Mouse (Mus musculus) heart, postnatal 0 days (tissue): Measurements from ENCODE around the gene Rbfox2. TPM values are rescaled to one million over a fixed set of nuclear protein-coding genes. Genes with fewer than 3 reads are reported as not detected.

Experiments
- ATAC-seq: fragments of 200-750 bp; cut with Nextera tagmentation; 2 replicates; pipeline ENCODE4 v1.8.0; 2017; ENCODE audit warnings: low read depth, moderate number of reproducible peaks, moderate library complexity; ENCODE audit not compliant: insufficient read depth
- DNase-seq: peaks from one replicate; pipeline ENCODE4 v3.0.0-alpha.2; 2016; ENCODE audit warnings: low spot score
- H3K27ac ChIP-seq: fragments of 300-500 bp; sonication (generic); 2 replicates; pipeline ENCODE4 v1.5.1; 2014; ENCODE audit warnings: low read depth, mild to moderate bottlenecking
- H3K27me3 ChIP-seq: fragments of 300-500 bp; sonication (generic); 2 replicates; pipeline ENCODE4 v1.6.1; 2014; ENCODE audit warnings: low read length, mixed read lengths; ENCODE audit not compliant: control insufficient read depth, insufficient read depth
- H3K36me3 ChIP-seq: fragments of 300-500 bp; sonication (generic); replicated peaks from 2 replicates; pipeline ENCODE4 v1.6.1; 2014; ENCODE audit warnings: low read length, mixed read lengths; ENCODE audit not compliant: control insufficient read depth, insufficient read depth
- H3K4me1 ChIP-seq: fragments of 300-500 bp; sonication (generic); 2 replicates; pipeline ENCODE4 v1.6.1; 2014; ENCODE audit warnings: antibody characterized with exemption; ENCODE audit not compliant: control insufficient read depth, insufficient read depth
- H3K4me2 ChIP-seq: fragments of 300-500 bp; sonication (generic); 2 replicates; pipeline ENCODE4 v1.6.1; 2014; ENCODE audit warnings: low read depth, mild to moderate bottlenecking, low read length, moderate library complexity
- H3K4me3 ChIP-seq: fragments of 300-500 bp; sonication (generic); 2 replicates; pipeline ENCODE4 v1.5.1; 2014; ENCODE audit warnings: low read depth, low read length
- H3K9ac ChIP-seq: fragments of 300-500 bp; sonication (generic); replicated peaks from 2 replicates; pipeline ENCODE4 v1.6.1; 2014; ENCODE audit warnings: low read depth, low read length, mixed read lengths
- H3K9me3 ChIP-seq: fragments of 300-500 bp; sonication (generic); replicated peaks from 2 replicates; pipeline ENCODE4 v1.6.1; 2016; ENCODE audit warnings: low read length; ENCODE audit not compliant: control insufficient read depth
- CTCF ChIP-seq: IDR thresholded peaks from 2 replicates; pipeline ENCODE4 v1.5.1; 2016; ENCODE audit warnings: antibody characterized with exemption, control low read depth, low read depth
- EP300 ChIP-seq: IDR thresholded peaks from 2 replicates; pipeline ENCODE4 v1.6.1; 2016; ENCODE audit warnings: antibody characterized with exemption, low read depth
- WGBS: fragments of 180-500 bp; shearing (Covaris S2); extraction: QIAGEN DNeasy Blood & Tissue Kit; methylation state at CpG from one replicate; pipeline ENCODE4 v1.1.7; 2014; 5-methylcytosine and 5-hydroxymethylcytosine counted together
- polyA plus RNA-seq: library from polyadenylated mRNA; unstranded; fragments of >200 nt; fragmentation: Nextera tagmentation; extraction: Ambion mirVana; gene quantifications from 2 replicates; pipeline ENCODE4 v1.2.1, GENCODE M21; 2015
- total RNA-seq: library from RNA; depleted of rRNA; stranded (reverse); fragments of >200 nt; gene quantifications from 2 replicates; pipeline ENCODE4 v1.2.3, GENCODE M21; 2014; ENCODE audit warnings: low replicate concordance

The Rbfox2 gene
- total and polyA plus RNA-seq, 2 experiments from 2014 or later = 49.1 to 143 TPM

DNA sequence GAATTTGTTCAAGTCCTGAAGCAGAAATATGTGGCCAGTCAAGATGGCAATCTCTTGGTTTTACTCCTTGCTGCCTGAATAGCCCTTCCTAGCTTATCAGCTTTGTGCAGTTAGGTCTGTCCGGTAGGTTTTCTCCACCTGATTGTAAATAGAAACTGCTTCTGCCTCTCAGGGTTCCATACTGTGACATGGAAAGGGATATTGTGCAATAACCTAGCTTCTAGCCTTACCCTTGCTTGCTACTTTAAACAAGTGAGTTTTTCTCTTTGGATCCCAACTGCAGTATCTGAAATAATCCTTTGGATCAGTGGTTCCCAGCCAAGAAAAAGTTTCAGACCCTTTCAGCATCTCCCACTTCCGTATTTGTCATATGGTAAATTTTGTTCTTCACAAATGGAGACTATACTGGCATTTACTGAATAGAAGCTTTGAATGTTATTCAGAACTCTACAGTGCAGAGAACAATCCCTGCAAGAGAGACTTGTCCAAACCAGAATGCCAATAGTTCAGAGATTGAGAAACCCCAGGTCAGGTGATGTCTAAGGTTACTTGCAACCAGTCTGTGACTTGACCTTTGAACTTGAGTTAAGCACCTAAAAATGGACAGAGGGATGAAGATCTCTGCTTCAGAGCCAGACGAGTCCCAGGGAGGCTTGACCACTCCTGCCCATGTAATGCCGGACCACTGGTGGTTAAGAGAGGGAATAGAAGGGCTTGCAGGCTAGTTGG, 1.1 kb upstream of the Rbfox2 start:
- Histone ChIP-seq H3K9me3 (no peaks in the 10 kb centered on the region), H3K4me1 (peaks cover 25% of the 10 kb centered on the region; the same call in 1 of the 2 replicates), H3K4me2 (no peak overlapping the region), H3K36me3 (no peaks in the 10 kb centered on the region), H3K4me3 (no peak overlapping the region), H3K9ac (no peak overlapping the region), H3K27ac (no peak overlapping the region), H3K27me3 (no peaks in the 10 kb centered on the region)
- no peak for DNase-seq
- WGBS = 71% methylated on average over 4 of the region's 4 CpGs
- ATAC-seq = no peak
- TF ChIP-seq CTCF = no peak
- TF ChIP-seq EP300 = no peak

- Histone ChIP-seq H3K27ac (peak overlapping the region; percentile 95), H3K9ac (peak overlapping the region; percentile 98), H3K4me2 (peak overlapping the region; percentile 94), H3K27me3 (no peaks in the 10 kb centered on the region), H3K4me1 (peaks cover 34% of the 10 kb centered on the region), H3K36me3 (no peaks in the 10 kb centered on the region), H3K4me3 (peak overlapping the region; percentile 97), H3K9me3 (no peaks in the 10 kb centered on the region)
- DNase-seq = peak; percentile 65
- no peak for TF ChIP-seq CTCF
- no peak for TF ChIP-seq EP300
- peak; percentile 24 for ATAC-seq
- WGBS = under 1% methylated on average over 49 of the region's 54 CpGs
Measured at GRCm38 (mm10) chr15:77305852-77306546, 805 bp downstream of the Rbfox2 start.

DNA sequence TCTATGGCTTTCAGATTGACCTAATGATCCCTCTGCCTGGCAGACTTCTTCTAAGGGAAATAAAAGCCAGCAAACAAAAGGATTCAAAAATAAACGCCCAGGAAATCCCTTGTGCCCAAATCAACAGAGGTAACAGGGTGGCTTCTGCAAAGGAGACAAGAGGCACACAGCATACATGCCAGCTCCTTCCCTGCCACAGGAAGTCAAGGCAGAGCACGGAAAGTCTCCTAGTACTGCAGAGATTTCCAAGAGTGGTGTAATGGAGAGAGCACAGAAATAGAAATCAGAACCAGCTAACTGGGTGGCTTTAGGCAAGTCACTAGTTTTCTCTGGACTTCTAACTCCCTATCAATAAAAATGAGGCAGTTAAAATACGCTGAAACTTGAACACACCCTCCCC, 1.8 kb downstream of the Rbfox2 start:
- DNase-seq = no peak
- Histone ChIP-seq H3K4me3 (peak overlapping the region; percentile 97), H3K36me3 (no peaks in the 10 kb centered on the region), H3K27ac (peak overlapping the region; percentile 95; the same call in 1 of the 2 replicates), H3K27me3 (no peaks in the 10 kb centered on the region), H3K4me2 (peak overlapping the region; percentile 94), H3K9ac (peak overlapping the region; percentile 98; the same call in 1 of the 2 replicates), H3K4me1 (peaks cover 41% of the 10 kb centered on the region), H3K9me3 (no peaks in the 10 kb centered on the region)
- ATAC-seq = no peak
- TF ChIP-seq CTCF (no peak), EP300 (no peak)
- 19% methylated on average over 3 of the region's 3 CpGs for WGBS

GRCm38 (mm10) chr15:77301122-77301521, 5.7 kb downstream of the Rbfox2 start:
- Histone ChIP-seq H3K4me1 (peaks cover 41% of the 10 kb centered on the region), H3K9me3 (no peaks in the 10 kb centered on the region), H3K36me3 (no peaks in the 10 kb centered on the region), H3K27ac (no peak overlapping the region), H3K9ac (no peak overlapping the region), H3K4me3 (no peak overlapping the region), H3K27me3 (no peaks in the 10 kb centered on the region), H3K4me2 (no peak overlapping the region)
- ATAC-seq (no peak), DNase-seq (no peak)
- TF ChIP-seq CTCF = no peak
- no peak for TF ChIP-seq EP300
- 80% methylated on average over 6 of the region's 6 CpGs for WGBS

DNA sequence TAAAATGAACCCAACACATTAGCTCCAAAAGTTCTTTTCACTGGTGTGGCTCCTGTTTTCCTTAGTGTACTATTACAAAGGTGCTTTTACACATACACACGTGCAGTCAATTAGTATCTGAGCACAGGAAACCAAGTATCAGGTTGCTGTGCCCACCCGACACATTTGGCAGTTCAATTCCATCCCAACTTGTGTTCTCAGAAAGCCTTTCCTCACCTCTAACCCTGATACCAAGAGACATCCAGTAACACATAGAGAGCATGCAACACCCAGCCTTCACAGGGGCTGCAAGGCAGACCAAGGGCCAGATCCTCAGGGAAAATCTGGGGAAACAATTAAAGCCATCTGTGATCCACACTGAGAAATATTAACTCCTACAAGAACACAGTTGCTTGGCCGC, 8.2 kb downstream of the Rbfox2 start:
- Histone ChIP-seq H3K27ac (no peak overlapping the region), H3K9me3 (no peaks in the 10 kb centered on the region), H3K4me3 (no peak overlapping the region), H3K4me2 (no peak overlapping the region), H3K9ac (no peak overlapping the region), H3K36me3 (no peaks in the 10 kb centered on the region), H3K4me1 (peaks cover 25% of the 10 kb centered on the region; the same call in 1 of the 2 replicates), H3K27me3 (no peaks in the 10 kb centered on the region)
- ATAC-seq = no peak
- TF ChIP-seq EP300 (no peak), CTCF (no peak)
- DNase-seq = no peak
- 72% methylated on average over 3 of the region's 3 CpGs for WGBS
